Mouse (Mus musculus) liver, embryonic 16.5 days (tissue): ENCODE results near the gene Miga2. TPM values are rescaled to one million over a fixed set of nuclear protein-coding genes. Genes with fewer than 3 reads are reported as not detected.
A peak's percentile ranks its signal among the peaks of the same experiment; 100 is the strongest.

ENCODE experiments used
- ATAC-seq: fragments of 200-750 bp; cut with Nextera tagmentation; 2 replicates; pipeline ENCODE4 v1.8.0; 2017; ENCODE audit warnings: low read depth, mild to moderate bottlenecking, moderate number of reproducible peaks, moderate library complexity
- H3K27ac ChIP-seq: fragments of 300-500 bp; sonication (generic); 2 replicates; pipeline ENCODE4 v1.5.1; 2014; ENCODE audit warnings: mild to moderate bottlenecking, low read length
- H3K27me3 ChIP-seq: fragments of 300-500 bp; sonication (generic); 2 replicates; pipeline ENCODE4 v1.6.1; 2014; ENCODE audit warnings: low read depth, low read length, mixed read lengths; ENCODE audit not compliant: control insufficient read depth, insufficient read depth
- H3K36me3 ChIP-seq: fragments of 300-500 bp; sonication (generic); 2 replicates; pipeline ENCODE4 v1.6.1; 2014; ENCODE audit warnings: mild to moderate bottlenecking; ENCODE audit not compliant: control insufficient read depth, insufficient read depth
- H3K4me1 ChIP-seq: fragments of 300-500 bp; sonication (generic); 2 replicates; pipeline ENCODE4 v1.6.1; 2014; ENCODE audit warnings: low read depth, low read length, mixed read lengths; ENCODE audit not compliant: control insufficient read depth
- H3K4me2 ChIP-seq: fragments of 300-500 bp; sonication (generic); 2 replicates; pipeline ENCODE4 v1.6.1; 2014; ENCODE audit warnings: low read depth, low read length, mixed read lengths
- H3K4me3 ChIP-seq: fragments of 300-500 bp; sonication (generic); 2 replicates; pipeline ENCODE4 v1.5.1; 2014; ENCODE audit warnings: low read depth, mild to moderate bottlenecking, low read length
- H3K9ac ChIP-seq: fragments of 300-500 bp; sonication (generic); 2 replicates; pipeline ENCODE4 v1.6.1; 2014; ENCODE audit warnings: low read depth, low read length
- H3K9me3 ChIP-seq: fragments of 300-500 bp; sonication (generic); replicated peaks from 2 replicates; pipeline ENCODE4 v1.6.1; 2016; ENCODE audit warnings: low read length; ENCODE audit not compliant: control insufficient read depth
- WGBS: fragments of 180-500 bp; shearing (Covaris S2); extraction: QIAGEN DNeasy Blood & Tissue Kit; methylation state at CpG from one replicate; pipeline ENCODE4 v1.1.7; 2014; ENCODE audit not compliant: insufficient replicate concordance; 5-methylcytosine and 5-hydroxymethylcytosine counted together
- polyA plus RNA-seq: library from polyadenylated mRNA; unstranded; fragments of >200 nt; fragmentation: Nextera tagmentation; extraction: Ambion mirVana; gene quantifications from 2 replicates; pipeline ENCODE4 v1.2.1, GENCODE M21; 2015

Miga2 gene
- polyA plus RNA-seq: 6.5 and 7.2 TPM in 2 replicates

DNA sequence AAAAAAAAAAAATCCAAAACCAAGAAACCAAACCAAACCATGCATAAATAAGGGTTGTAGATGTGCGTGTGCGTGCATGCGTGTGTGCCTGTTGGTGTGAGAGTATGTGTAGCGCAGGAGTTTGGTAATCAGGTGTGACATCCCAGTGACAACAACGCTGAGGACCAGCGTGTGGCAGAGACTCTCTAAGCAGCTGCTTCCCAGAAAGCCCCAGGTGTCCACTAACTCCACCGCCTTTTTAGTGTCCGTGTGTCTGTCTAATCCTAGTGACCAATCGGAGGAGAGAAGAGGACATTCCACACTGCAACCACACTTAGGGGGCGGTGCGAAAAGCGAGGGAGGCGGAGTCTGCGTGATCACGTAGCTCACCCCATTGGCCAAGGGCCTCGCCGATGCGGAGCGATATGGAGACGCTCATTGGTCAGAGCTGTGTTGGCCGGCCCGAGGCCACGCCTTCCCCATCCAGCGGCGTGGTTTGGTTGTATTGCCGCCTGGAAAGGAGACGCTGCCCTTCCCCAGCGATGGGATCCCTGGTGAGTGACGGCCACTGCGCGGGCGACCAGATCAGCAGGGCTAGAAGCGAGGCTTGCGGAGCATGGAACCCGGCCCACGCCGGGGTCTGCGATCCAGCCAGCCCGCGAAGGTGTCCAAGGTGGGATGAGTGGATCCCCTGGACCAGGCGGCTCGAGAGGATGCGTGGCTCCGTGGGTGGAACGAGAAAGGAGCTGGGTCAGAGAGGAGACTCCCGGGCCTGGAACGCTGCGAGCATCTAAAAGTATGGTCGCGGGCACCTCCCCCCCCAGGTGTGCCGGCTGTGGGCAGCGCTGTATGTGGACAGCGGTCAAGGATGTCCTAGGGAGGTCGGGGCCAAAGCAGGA lies at the start of gene Miga2:
TSS of gene Miga2 (plus strand) at position 461 of the 878 bp plus-strand sequence.
- H3K27me3 ChIP-seq: no peaks in the 10 kb centered on the region
- H3K27ac ChIP-seq: peak within 1 kb of the TSS; percentile 67
- peaks cover 19% of the 10 kb centered on the region for H3K4me1 ChIP-seq
- peak within 1 kb of the TSS; percentile 88 for H3K9ac ChIP-seq
- peak within 1 kb of the TSS; percentile 91 for H3K4me3 ChIP-seq
- H3K36me3 ChIP-seq: peaks cover 5% of the 10 kb centered on the region; the same call in 1 of the 2 replicates
- peak; percentile 98 for ATAC-seq
- H3K9me3 ChIP-seq: no peaks in the 10 kb centered on the region
- under 1% methylated on average over 54 of the region's 54 CpGs for WGBS
- H3K4me2 ChIP-seq: peak within 1 kb of the TSS; percentile 83

DNA sequence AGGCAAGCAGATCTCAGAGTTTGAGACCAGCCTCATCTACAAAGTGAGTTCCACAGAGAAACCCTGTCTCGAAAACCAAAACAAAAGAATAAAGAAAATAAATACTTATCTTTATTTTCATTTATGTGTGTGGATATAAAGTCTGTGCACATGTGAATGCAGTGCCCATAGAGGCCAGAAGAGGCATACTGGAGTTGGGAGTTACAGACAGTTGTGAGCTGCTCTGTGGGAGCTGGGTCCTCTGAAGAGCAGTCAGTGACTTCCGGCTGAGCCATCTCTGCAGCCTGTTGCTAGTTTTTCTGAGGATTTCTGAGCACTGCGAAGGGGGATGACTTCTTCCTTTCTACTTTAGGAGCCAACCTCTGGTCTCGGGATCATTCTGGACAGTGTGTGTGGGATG lies 47.9 kb upstream of the Miga2 start:
- Histone ChIP-seq H3K9me3 (no peaks in the 10 kb centered on the region), H3K9ac (no peak overlapping the region), H3K4me3 (no peak overlapping the region), H3K4me2 (no peak overlapping the region), H3K4me1 (no peaks in the 10 kb centered on the region), H3K27me3 (no peaks in the 10 kb centered on the region), H3K27ac (no peak overlapping the region), H3K36me3 (peaks cover 33% of the 10 kb centered on the region)
- 86% methylated on average over 4 of the region's 4 CpGs for WGBS
- no peak for ATAC-seq

DNA sequence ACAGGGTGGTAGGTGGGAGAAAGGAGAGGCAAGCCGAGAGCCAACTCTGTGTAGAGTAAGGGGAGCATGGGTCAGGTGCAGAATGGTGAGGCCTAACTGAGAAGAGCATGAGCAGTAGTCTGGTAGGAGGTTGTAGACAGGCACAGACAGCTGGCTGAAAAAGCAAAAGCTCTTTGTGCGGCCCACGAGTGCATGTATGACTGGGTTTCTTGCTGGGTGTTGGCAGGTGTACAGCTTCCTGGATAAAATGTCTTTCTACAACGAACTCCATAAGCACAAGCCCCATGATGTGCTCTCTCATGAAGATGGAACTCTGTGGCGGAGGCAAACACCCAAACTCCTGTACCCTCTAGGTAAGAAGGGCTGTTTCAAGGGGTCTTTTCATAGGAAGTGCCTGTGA lies 47.1 kb upstream of the Miga2 start:
- no peak overlapping the region for H3K4me2 ChIP-seq
- no peak overlapping the region for H3K9ac ChIP-seq
- H3K27ac ChIP-seq: no peak overlapping the region
- whole genome bisulfite sequencing: 85% methylated on average over 5 of the region's 5 CpGs
- no peak overlapping the region for H3K4me3 ChIP-seq
- H3K27me3 ChIP-seq: no peaks in the 10 kb centered on the region
- peaks cover 37% of the 10 kb centered on the region for H3K36me3 ChIP-seq
- H3K9me3 ChIP-seq: no peaks in the 10 kb centered on the region
- no peak for ATAC-seq
- H3K4me1 ChIP-seq: no peaks in the 10 kb centered on the region

DNA sequence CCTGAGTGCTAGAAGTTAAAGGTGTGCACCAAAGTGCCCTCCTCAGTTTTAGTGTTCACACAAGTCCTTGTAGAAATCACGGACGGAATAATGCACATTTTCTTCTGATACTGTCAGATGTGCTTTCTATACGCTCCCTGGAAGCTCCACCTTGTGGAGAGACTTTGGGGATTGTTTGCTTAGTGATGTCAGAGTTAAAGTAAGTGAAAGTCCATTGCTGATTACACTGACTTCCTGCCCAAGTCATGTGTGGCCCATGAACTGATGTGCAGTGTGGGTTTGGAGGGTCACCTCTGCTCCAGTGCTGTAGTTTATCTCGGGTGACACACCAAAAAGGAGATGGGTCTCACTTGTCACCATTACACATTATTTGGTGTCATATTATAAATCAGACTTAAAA lies 44.8 kb upstream of the Miga2 start:
- 61% methylated on average over 4 of the region's 4 CpGs for WGBS
- H3K36me3 ChIP-seq: peaks cover 36% of the 10 kb centered on the region
- no peak overlapping the region for H3K4me3 ChIP-seq

DNA sequence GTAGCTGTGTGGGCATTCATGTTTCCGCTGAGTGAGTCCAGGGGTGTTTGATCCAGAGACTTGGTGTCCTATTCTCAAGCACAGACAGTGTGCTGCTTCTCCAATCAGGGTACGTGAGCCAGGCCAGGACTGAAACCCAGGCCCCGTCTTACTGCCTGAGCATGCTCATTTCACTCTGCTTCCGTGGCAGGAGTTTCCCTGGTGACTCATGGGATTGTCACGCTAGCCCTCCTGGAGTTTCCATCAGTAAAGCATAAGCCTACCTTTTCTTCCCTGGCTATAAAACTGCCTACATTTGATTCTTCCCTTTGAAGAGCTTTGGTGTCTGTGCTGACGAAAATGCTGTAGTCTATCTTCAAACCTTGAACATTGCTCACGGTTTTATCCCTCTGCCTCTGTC lies 40.9 kb upstream of the Miga2 start:
- Histone ChIP-seq H3K9ac (no peak overlapping the region), H3K27ac (no peak overlapping the region), H3K4me3 (no peak overlapping the region), H3K4me1 (no peaks in the 10 kb centered on the region), H3K27me3 (no peaks in the 10 kb centered on the region), H3K4me2 (no peak overlapping the region), H3K9me3 (no peaks in the 10 kb centered on the region), H3K36me3 (peaks cover 41% of the 10 kb centered on the region)
- ATAC-seq: no peak
- 84% methylated on average over 7 of the region's 7 CpGs for WGBS

More for the DNA sequence above, 44.8 kb upstream of the Miga2 start:
- Histone ChIP-seq H3K27me3 (no peaks in the 10 kb centered on the region), H3K27ac (peak overlapping the region; percentile 62), H3K4me1 (no peaks in the 10 kb centered on the region), H3K9me3 (no peaks in the 10 kb centered on the region), H3K9ac (no peak overlapping the region), H3K4me2 (no peak overlapping the region)
- peak; percentile 81 for ATAC-seq

DNA sequence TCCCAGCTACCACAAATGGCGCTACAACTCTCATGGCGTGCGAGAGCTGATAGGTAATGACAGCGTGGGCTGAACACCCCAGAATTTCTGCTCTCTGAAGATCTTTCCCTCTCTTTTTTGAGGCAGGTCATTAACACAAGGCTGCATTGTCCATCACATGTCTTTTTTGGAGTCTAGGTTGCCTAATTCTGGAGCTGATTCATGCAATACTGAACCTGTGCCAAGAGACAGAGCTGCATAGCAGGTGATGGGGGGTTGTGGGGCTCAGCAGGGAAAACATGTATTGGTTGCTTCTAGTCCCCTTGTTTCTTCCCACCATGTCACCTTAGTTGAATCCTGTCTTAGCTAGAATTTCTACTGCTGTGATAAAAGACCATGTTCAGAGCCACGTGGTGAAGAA lies 38.7 kb upstream of the Miga2 start:
- no peaks in the 10 kb centered on the region for H3K4me1 ChIP-seq
- H3K4me3 ChIP-seq: no peak overlapping the region
- no peak for ATAC-seq
- H3K9me3 ChIP-seq: no peaks in the 10 kb centered on the region
- WGBS: 86% methylated on average over 5 of the region's 5 CpGs
- H3K9ac ChIP-seq: no peak overlapping the region
- no peak overlapping the region for H3K27ac ChIP-seq
- H3K4me2 ChIP-seq: no peak overlapping the region
- H3K27me3 ChIP-seq: no peaks in the 10 kb centered on the region
- peaks cover 47% of the 10 kb centered on the region for H3K36me3 ChIP-seq

DNA sequence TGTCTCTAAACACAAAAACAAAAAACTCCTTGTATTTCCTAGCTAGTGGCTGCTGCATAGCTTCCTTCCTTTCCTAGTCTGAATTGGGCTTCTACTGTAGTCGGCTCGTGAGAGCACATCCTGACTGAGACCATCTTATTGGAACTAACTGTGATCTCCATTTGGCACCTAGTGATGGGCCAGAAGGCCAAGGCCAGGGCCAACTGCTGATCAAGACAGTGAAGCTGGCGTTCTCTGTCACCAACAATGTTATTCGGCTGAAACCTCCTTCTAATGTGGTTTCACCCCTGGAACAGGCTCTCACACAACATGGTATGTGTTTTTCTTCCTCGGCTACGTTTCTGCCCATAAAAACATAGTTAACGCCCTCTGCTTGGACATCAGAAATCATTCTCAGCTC lies 36.8 kb upstream of the Miga2 start:
- peaks cover 43% of the 10 kb centered on the region for H3K36me3 ChIP-seq
- H3K4me1 ChIP-seq: no peaks in the 10 kb centered on the region
- H3K27ac ChIP-seq: no peak overlapping the region
- H3K9ac ChIP-seq: no peak overlapping the region
- H3K27me3 ChIP-seq: no peaks in the 10 kb centered on the region
- no peak overlapping the region for H3K4me2 ChIP-seq
- no peak for ATAC-seq
- H3K4me3 ChIP-seq: no peak overlapping the region
- H3K9me3 ChIP-seq: no peaks in the 10 kb centered on the region
- WGBS: 80% methylated on average over 7 of the region's 7 CpGs

DNA sequence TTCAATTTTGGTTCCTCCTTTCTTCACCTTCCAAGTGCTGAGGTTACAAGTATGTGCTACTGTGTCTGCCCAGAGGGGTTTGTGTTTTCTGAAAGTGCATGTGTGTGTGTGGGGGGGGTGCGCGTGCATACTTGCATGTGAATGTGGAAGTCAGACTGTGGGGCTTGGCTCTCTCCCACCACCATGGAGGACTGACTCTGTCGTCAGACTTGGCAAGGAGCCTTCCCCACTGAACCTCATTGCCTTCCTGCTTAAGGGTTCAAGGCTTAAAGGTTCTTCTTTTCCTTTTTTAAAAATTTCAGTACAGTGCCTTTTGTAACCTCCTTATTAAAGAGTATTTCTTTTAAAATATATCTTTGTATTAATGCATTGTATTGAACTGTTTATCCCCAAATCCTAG lies 35.2 kb upstream of the Miga2 start:
- Histone ChIP-seq H3K27me3 (no peaks in the 10 kb centered on the region), H3K4me1 (no peaks in the 10 kb centered on the region), H3K4me3 (no peak overlapping the region), H3K9me3 (no peaks in the 10 kb centered on the region), H3K9ac (no peak overlapping the region), H3K27ac (no peak overlapping the region), H3K4me2 (no peak overlapping the region), H3K36me3 (peaks cover 36% of the 10 kb centered on the region)
- WGBS: 80% methylated on average over 3 of the region's 3 CpGs
- ATAC-seq: no peak

DNA sequence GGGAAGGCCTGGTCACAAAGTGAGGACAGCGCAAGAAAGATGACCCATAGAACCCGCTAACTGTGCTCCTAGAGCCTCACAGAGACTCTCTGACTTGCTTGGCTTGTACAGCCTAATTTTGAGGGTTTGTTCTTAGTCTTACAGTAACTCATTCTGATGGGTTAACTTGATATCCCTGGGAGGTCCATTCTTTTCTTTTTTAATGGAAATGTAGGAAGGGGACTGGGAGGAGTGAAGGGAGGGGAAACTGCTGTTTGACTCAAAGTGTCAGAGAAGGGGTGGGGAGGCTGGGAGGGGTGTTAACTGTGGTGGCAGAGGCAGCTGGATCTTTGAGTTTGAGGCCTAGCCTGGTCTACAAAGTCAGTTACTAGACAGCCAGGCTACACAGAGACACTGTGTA lies 28.7 kb upstream of the Miga2 start:
- Histone ChIP-seq H3K4me2 (no peak overlapping the region), H3K27ac (no peak overlapping the region), H3K27me3 (no peaks in the 10 kb centered on the region), H3K4me3 (no peak overlapping the region), H3K4me1 (no peaks in the 10 kb centered on the region), H3K9ac (no peak overlapping the region), H3K36me3 (peaks cover 36% of the 10 kb centered on the region), H3K9me3 (no peaks in the 10 kb centered on the region)
- 92% methylated on average over 2 of the region's 2 CpGs for WGBS
- ATAC-seq: no peak
